Mouse (Mus musculus) forebrain, embryonic 16.5 days (tissue): ENCODE results near the gene Crebl2. TPM values are rescaled to one million over a fixed set of nuclear protein-coding genes. Genes with fewer than 3 reads are reported as not detected.

Experiments used
- polyA plus RNA-seq: library from polyadenylated mRNA; unstranded; fragments of >200 nt; fragmentation: Nextera tagmentation; extraction: Ambion mirVana; gene quantifications from 2 replicates; pipeline ENCODE4 v1.2.1, GENCODE M21; 2015

Gene Crebl2
- polyA plus RNA-seq, 1 experiment from 2014 or later, result 4.3 TPM

Other genes starting within 250 kb of the Crebl2 start
- 0.90 and 1.6 TPM in 2 replicates for gene Mansc1, start 197.7 kb upstream of the Crebl2 start, polyA plus RNA-seq
- gene Borcs5, start 190.6 kb upstream of the Crebl2 start, polyA plus RNA-seq, result 43.8 and 47.4 TPM in 2 replicates
- gene Dusp16, start 37.5 kb upstream of the Crebl2 start, polyA plus RNA-seq, result 7.0 and 9.7 TPM in 2 replicates
- 44.4 and 48.9 TPM in 2 replicates for gene Gpr19, start 68.4 kb downstream of the Crebl2 start, polyA plus RNA-seq
- 39.4 and 50.8 TPM in 2 replicates for gene Cdkn1b, start 90.2 kb downstream of the Crebl2 start, polyA plus RNA-seq
- 4.2 and 4.8 TPM in 2 replicates for gene Apold1, start 151.6 kb downstream of the Crebl2 start, polyA plus RNA-seq
- gene Ddx47, start 181.5 kb downstream of the Crebl2 start, polyA plus RNA-seq, result 90.4 and 96.9 TPM in 2 replicates
- gene Gprc5a, start 235.5 kb downstream of the Crebl2 start, polyA plus RNA-seq, result 0.37 and 0.81 TPM in 2 replicates